ENCODE assay signal across 8 mouse cellular contexts in genomic region chr3:96500289-96500621, GRCm38 (mm10). TPM values are rescaled to one million over a fixed set of nuclear protein-coding genes. Genes with fewer than 3 reads are reported as not detected.
DNase-seq lines count a peak whose midpoint lies in the region; ATAC-seq and TF ChIP-seq lines count a peak whose summit lies in the region.

No protein-coding gene starts in this region.

- peak overlapping the region; percentile 50 for H3K4me2 ChIP-seq in embryonic facial prominence, embryonic 11.5 days (ENCODE audit: low read depth, low read length)
- peak overlapping the region; percentile 92 for H3K4me2 ChIP-seq in limb, embryonic 12.5 days
- H3K4me2 ChIP-seq in midbrain, embryonic 14.5 days (ENCODE audit: low read length): peak overlapping the region; percentile 98

- H3K36me3 ChIP-seq in embryonic facial prominence, embryonic 11.5 days (replicated peaks; ENCODE audit: control insufficient read depth, insufficient read depth, low read depth, low read length): no peaks in the 10 kb centered on the region
- H3K36me3 ChIP-seq in kidney, adult 2 months (ENCODE audit: control insufficient read depth, insufficient read depth, low read length): no peaks in the 10 kb centered on the region
- no peaks in the 10 kb centered on the region for H3K36me3 ChIP-seq in limb, embryonic 12.5 days
- H3K36me3 ChIP-seq in midbrain, embryonic 14.5 days (ENCODE audit: control insufficient read depth, insufficient read depth, low read length): no peaks in the 10 kb centered on the region

- no peaks in the 10 kb centered on the region for H3K4me1 ChIP-seq in embryonic facial prominence, embryonic 11.5 days (ENCODE audit: control insufficient read depth, insufficient read depth, low read length)
- H3K4me1 ChIP-seq in kidney, adult 2 months (ENCODE audit: control insufficient read depth, insufficient read depth, low read length): peaks cover 5% of the 10 kb centered on the region; the same call in 1 of the 2 replicates
- H3K4me1 ChIP-seq in limb, embryonic 12.5 days (replicated peaks): no peaks in the 10 kb centered on the region
- no peaks in the 10 kb centered on the region for H3K4me1 ChIP-seq in midbrain, embryonic 14.5 days (ENCODE audit: control insufficient read depth, insufficient read depth, low read length)

- no peaks in the 10 kb centered on the region for H3K27me3 ChIP-seq in embryonic facial prominence, embryonic 11.5 days (ENCODE audit: control insufficient read depth, insufficient read depth, low read length)
- H3K27me3 ChIP-seq in kidney, adult 2 months (replicated peaks; ENCODE audit: control insufficient read depth, insufficient read depth, low read length): no peaks in the 10 kb centered on the region
- H3K27me3 ChIP-seq in limb, embryonic 12.5 days: no peaks in the 10 kb centered on the region
- no peaks in the 10 kb centered on the region for H3K27me3 ChIP-seq in midbrain, embryonic 14.5 days (ENCODE audit: control insufficient read depth, insufficient read depth, low read length)

- no peak for TF ChIP-seq CTCF in kidney, adult 2 months (conservative IDR thresholded peaks at IDR 0.05; ENCODE audit: insufficient read depth, insufficient read length, low read depth, low read length)

- no peak for TF ChIP-seq POLR2A in kidney, adult 2 months (IDR thresholded peaks at IDR 0.05; ENCODE audit: low read depth, low read length)

- DNase-seq in 3134 (ENCODE audit: extremely low read depth, insufficient read length, low spot score): peak; percentile 89
- DNase-seq in adrenal gland, postnatal 25 days: peak; percentile 91
- peak; percentile 93 for DNase-seq in embryonic facial prominence, embryonic 11.5 days (ENCODE audit: low spot score)
- DNase-seq in heart, adult 11 months: peak; percentile 99
- DNase-seq in kidney, adult 2 months: peak; percentile 97
- peak; percentile 95 for DNase-seq in midbrain, embryonic 14.5 days
- DNase-seq in spleen, adult 12 weeks (ENCODE audit: low spot score): peak; percentile 92

- under 1% methylated on average over 17 of the region's 17 CpGs for WGBS in embryonic facial prominence, embryonic 11.5 days
- under 1% methylated on average over 17 of the region's 17 CpGs for WGBS in kidney, adult 2 months
- WGBS in limb, embryonic 12.5 days: under 1% methylated on average over 17 of the region's 17 CpGs
- 0% methylated on average over 17 of the region's 17 CpGs for WGBS in midbrain, embryonic 14.5 days

- no peak overlapping the region for H3K27ac ChIP-seq in embryonic facial prominence, embryonic 11.5 days (replicated peaks; ENCODE audit: low read depth, low read length)
- peak overlapping the region; percentile 86 for H3K27ac ChIP-seq in kidney, adult 2 months (ENCODE audit: insufficient read depth, low read depth, low read length)
- peak overlapping the region; percentile 89 for H3K27ac ChIP-seq in limb, embryonic 12.5 days
- H3K27ac ChIP-seq in midbrain, embryonic 14.5 days (replicated peaks; ENCODE audit: low read depth, low read length): peak overlapping the region; percentile 83

- H3K9ac ChIP-seq in embryonic facial prominence, embryonic 11.5 days (replicated peaks; ENCODE audit: low read length): peak overlapping the region; percentile 63
- H3K9ac ChIP-seq in limb, embryonic 12.5 days (replicated peaks): peak overlapping the region; percentile 69
- peak overlapping the region; percentile 66 for H3K9ac ChIP-seq in midbrain, embryonic 14.5 days (replicated peaks; ENCODE audit: low read length)

- ATAC-seq in embryonic facial prominence, embryonic 11.5 days (replicated peaks; ENCODE audit: insufficient number of reproducible peaks, low FRiP score, low TSS enrichment, low read depth): peak; percentile 73
- ATAC-seq in limb, embryonic 12.5 days (ENCODE audit: insufficient number of reproducible peaks, insufficient read depth, low FRiP score, low TSS enrichment, low read depth): peak; percentile 58
- peak; percentile 78 for ATAC-seq in midbrain, embryonic 14.5 days (ENCODE audit: low FRiP score, low TSS enrichment)

- H3K9me3 ChIP-seq in embryonic facial prominence, embryonic 11.5 days (replicated peaks; ENCODE audit: control insufficient read depth, low read length): no peaks in the 10 kb centered on the region
- no peaks in the 10 kb centered on the region for H3K9me3 ChIP-seq in limb, embryonic 12.5 days
- no peaks in the 10 kb centered on the region for H3K9me3 ChIP-seq in midbrain, embryonic 14.5 days (ENCODE audit: control insufficient read depth, low read length)

- H3K4me3 ChIP-seq in embryonic facial prominence, embryonic 11.5 days (ENCODE audit: low read depth, low read length): peak overlapping the region; percentile 59
- H3K4me3 ChIP-seq in kidney, adult 2 months (ENCODE audit: insufficient read depth, low read depth, low read length): peak overlapping the region; percentile 69
- H3K4me3 ChIP-seq in limb, embryonic 12.5 days (replicated peaks): peak overlapping the region; percentile 63
- H3K4me3 ChIP-seq in midbrain, embryonic 14.5 days (replicated peaks; ENCODE audit: low read depth, low read length): peak overlapping the region; percentile 64

RNA-seq across cellular contexts. Expression of gene Hfe2, which starts 24.7 kb away (rescaled TPM):
- not detected in 2 replicates for total RNA-seq in adrenal gland, postnatal 25 days (2021)
- 1.2 and 1.5 TPM in 2 replicates for polyA plus RNA-seq in embryonic facial prominence, embryonic 11.5 days (2014; fragmentation: Nextera tagmentation; extraction: Ambion mirVana)
- polyA plus RNA-seq in kidney, adult 2 months (2012; rRNA removed): 0.23 and 3.9 TPM in 2 replicates
- polyA plus RNA-seq in limb, embryonic 12.5 days (2016; fragmentation: Nextera tagmentation; extraction: Ambion mirVana): 7.8 and 8.5 TPM in 2 replicates
- 0.84 and 1.3 TPM in 2 replicates for polyA plus RNA-seq in midbrain, embryonic 14.5 days (2014; fragmentation: Nextera tagmentation; extraction: Ambion mirVana)

RNA-seq across cellular contexts. Expression of gene BC107364, which starts 48.1 kb away (rescaled TPM):
- total RNA-seq in adrenal gland, postnatal 25 days (2021): not detected in 2 replicates
- polyA plus RNA-seq in embryonic facial prominence, embryonic 11.5 days (2014; fragmentation: Nextera tagmentation; extraction: Ambion mirVana): not detected in 2 replicates
- 0.08 and 0.14 TPM in 2 replicates for polyA plus RNA-seq in kidney, adult 2 months (2012; rRNA removed)
- polyA plus RNA-seq in limb, embryonic 12.5 days (2016; fragmentation: Nextera tagmentation; extraction: Ambion mirVana): not detected in 2 replicates
- not detected in 2 replicates for polyA plus RNA-seq in midbrain, embryonic 14.5 days (2014; fragmentation: Nextera tagmentation; extraction: Ambion mirVana)

RNA-seq across cellular contexts. Expression of gene Txnip, which starts 57.5 kb away (rescaled TPM):
- 421 and 586 TPM in 2 replicates for total RNA-seq in adrenal gland, postnatal 25 days (2021)
- 62.3 and 63.6 TPM in 2 replicates for polyA plus RNA-seq in embryonic facial prominence, embryonic 11.5 days (2014; fragmentation: Nextera tagmentation; extraction: Ambion mirVana)
- polyA plus RNA-seq in kidney, adult 2 months (2012; rRNA removed): 514 and 518 TPM in 2 replicates
- polyA plus RNA-seq in limb, embryonic 12.5 days (2016; fragmentation: Nextera tagmentation; extraction: Ambion mirVana): 68.2 and 70.9 TPM in 2 replicates
- 45.0 and 60.1 TPM in 2 replicates for polyA plus RNA-seq in midbrain, embryonic 14.5 days (2014; fragmentation: Nextera tagmentation; extraction: Ambion mirVana)
